ENCODE assay signal across 10 mouse cellular contexts in the genomic region with DNA sequence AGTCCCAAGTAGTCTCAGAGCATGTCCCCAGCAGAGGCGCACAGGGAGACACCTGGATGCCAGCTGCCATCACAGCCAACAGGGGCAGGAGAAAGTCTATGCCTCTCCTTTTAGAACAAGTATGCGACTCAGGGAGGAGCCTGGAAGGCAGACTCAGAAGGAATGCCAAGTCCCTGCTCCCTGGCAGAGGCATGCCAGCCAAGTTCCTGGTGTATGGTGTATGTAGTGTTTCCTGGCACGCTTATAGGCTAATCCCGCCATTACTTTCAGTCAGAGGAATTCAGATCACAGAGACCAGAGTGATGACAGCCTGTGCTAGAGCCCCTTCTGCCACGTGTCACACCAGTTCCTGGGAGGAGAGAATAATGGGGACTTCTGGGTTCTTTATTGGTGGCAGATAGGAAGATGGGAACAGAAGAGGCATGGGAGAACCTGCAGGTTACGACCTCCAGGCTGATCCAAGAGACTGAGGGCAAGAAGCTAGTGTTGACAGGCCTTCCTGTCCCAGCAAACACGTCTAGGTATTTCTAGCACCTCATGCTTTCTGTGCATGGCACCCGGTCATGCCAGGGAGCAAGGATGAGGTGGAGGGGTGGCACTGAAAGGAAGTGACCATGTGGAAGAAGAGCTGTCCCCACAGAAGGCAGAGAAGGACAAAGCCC.
A peak's percentile ranks its signal among the peaks of the same experiment; 100 is the strongest.
DNase-seq lines count a peak whose midpoint lies in the region.
"Had no signal": no experiment of that assay in that cellular context is flagged by ENCODE, and none has a peak within 500 bp of the region (broad histone marks: within the 10 kb centered on the region; RNA-seq: fewer than 3 reads in every experiment).

No protein-coding gene starts in this region.

- DNase-seq in cerebellum, postnatal 14 days = peak; percentile 49 to 72
- DNase-seq in cerebellum, adult 9-10 months = no peak
- DNase-seq in left cerebral cortex, adult 18-20 months (ENCODE audit: low spot score in 2 of 2) = peak; percentile 22 to 24
- no peak for DNase-seq in left cerebral cortex, adult 11 months (ENCODE audit: low spot score)
- DNase-seq in gastrocnemius, postnatal 25 days = peak; percentile 56
- peak; percentile 20 to 22 for DNase-seq in right cerebral cortex, adult 2 months (ENCODE audit: low spot score in 2 of 2)
- no peak for DNase-seq in layer of hippocampus, postnatal 10 days (ENCODE audit: low spot score in 2 of 2)
- no peak for DNase-seq in spleen, adult 18-20 months
- DNase-seq: kidney, postnatal 25 days; liver, embryonic 13.5 days had no signal

Comparison
In these comparisons a context has a peak if more than half of its experiments do, and no peak if none do; other contexts are left out.
1. DNase-seq: peak in cerebellum, postnatal 14 days (2 of 2), left cerebral cortex, adult 18-20 months (2 of 2), gastrocnemius, postnatal 25 days (single experiment) and right cerebral cortex, adult 2 months (2 of 2); none in cerebellum, adult 9-10 months (single experiment), left cerebral cortex, adult 11 months (single experiment), layer of hippocampus, postnatal 10 days (0 of 2) and spleen, adult 18-20 months (0 of 2).